Mouse (Mus musculus) bone marrow macrophage, adult 2 months (primary cell): ENCODE measurements around the gene Agap1.

ENCODE experiments used
- CTCF ChIP-seq: IDR thresholded peaks from 2 replicates; pipeline ENCODE4 v1.5.1; 2012; ENCODE audit warnings: low read depth, mild to moderate bottlenecking, low read length, moderate library complexity
- POLR2A ChIP-seq: IDR thresholded peaks from 2 replicates; pipeline ENCODE4 v1.6.1; 2012; ENCODE audit warnings: mild to moderate bottlenecking, low read depth, low read length, borderline replicate concordance

DNA sequence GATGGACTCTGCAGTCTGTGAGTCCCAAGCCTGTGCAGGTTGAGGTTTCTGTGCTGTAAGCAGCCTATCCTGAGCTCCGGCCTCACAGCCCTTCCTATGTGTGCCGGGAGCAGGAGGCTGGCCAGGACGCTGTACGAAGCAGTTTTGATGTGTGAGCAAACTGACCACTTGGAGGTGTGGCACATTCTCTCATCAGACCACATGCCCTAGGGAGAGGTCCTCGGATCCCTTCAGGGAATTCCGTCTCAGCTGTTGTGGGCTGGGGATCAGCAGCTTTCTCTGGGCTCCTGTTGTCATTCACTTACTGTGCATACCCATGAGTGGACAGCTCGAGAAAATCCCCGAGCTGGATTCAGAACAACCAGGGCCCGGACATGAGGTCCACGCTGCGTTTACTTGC is 66.8 kb downstream of the Agap1 start:
- no peak for TF ChIP-seq CTCF
- no peak for TF ChIP-seq POLR2A
